Mouse (Mus musculus): ENCODE data around the gene Tns1. TPM values are rescaled to one million over a fixed set of nuclear protein-coding genes. Genes with fewer than 3 reads are reported as not detected.

The Tns1 gene
- polyA plus RNA-seq, 1 experiment, result 26.4 TPM

GRCm38 (mm10) chr1:73958210-73958983, 165.9 kb downstream of the Tns1 start:
- TF ChIP-seq POLR2A (IDR thresholded peaks at IDR 0.05; ENCODE audit: borderline replicate concordance, control insufficient read depth, low read depth, low read length) (no peak), CTCF (IDR thresholded peaks at IDR 0.05; ENCODE audit: control insufficient read depth, insufficient read depth, low read length) (no peak)
- Histone ChIP-seq H3K4me1 (ENCODE audit: control insufficient read depth, insufficient read depth, low read length) (no peaks in the 10 kb centered on the region), H3K27ac (ENCODE audit: control insufficient read depth, insufficient read depth, low read depth, low read length, poor library complexity) (no peak overlapping the region), H3K4me3 (replicated peaks; ENCODE audit: control insufficient read depth, low read depth, low read length) (no peak overlapping the region)
- WGBS, result 81% methylated on average over 9 of the region's 9 CpGs

- no peaks in the 10 kb centered on the region for H3K4me1 ChIP-seq (ENCODE audit: control insufficient read depth, insufficient read depth, low read length)
- no peak overlapping the region for H3K27ac ChIP-seq (ENCODE audit: control insufficient read depth, insufficient read depth, low read depth, low read length, poor library complexity)
- H3K4me3 ChIP-seq (replicated peaks; ENCODE audit: control insufficient read depth, low read depth, low read length), result no peak overlapping the region
- TF ChIP-seq POLR2A (IDR thresholded peaks at IDR 0.05; ENCODE audit: borderline replicate concordance, control insufficient read depth, low read depth, low read length) (no peak), CTCF (IDR thresholded peaks at IDR 0.05; ENCODE audit: control insufficient read depth, insufficient read depth, low read length) (no peak)
- 83% methylated on average over 4 of the region's 4 CpGs for WGBS
Measured at GRCm38 (mm10) chr1:73957428-73957827, 166.8 kb downstream of the Tns1 start.

GRCm38 (mm10) chr1:73956320-73956719, 167.9 kb downstream of the Tns1 start:
- H3K4me1 ChIP-seq (ENCODE audit: control insufficient read depth, insufficient read depth, low read length), result no peaks in the 10 kb centered on the region
- H3K4me3 ChIP-seq (replicated peaks; ENCODE audit: control insufficient read depth, low read depth, low read length), result no peak overlapping the region
- WGBS, result 47% methylated on average over 1 of the region's 1 CpGs
- no peak overlapping the region for H3K27ac ChIP-seq (ENCODE audit: control insufficient read depth, insufficient read depth, low read depth, low read length, poor library complexity)
- TF ChIP-seq CTCF (IDR thresholded peaks at IDR 0.05; ENCODE audit: control insufficient read depth, insufficient read depth, low read length), result no peak
- no peak for TF ChIP-seq POLR2A (IDR thresholded peaks at IDR 0.05; ENCODE audit: borderline replicate concordance, control insufficient read depth, low read depth, low read length)

DNA sequence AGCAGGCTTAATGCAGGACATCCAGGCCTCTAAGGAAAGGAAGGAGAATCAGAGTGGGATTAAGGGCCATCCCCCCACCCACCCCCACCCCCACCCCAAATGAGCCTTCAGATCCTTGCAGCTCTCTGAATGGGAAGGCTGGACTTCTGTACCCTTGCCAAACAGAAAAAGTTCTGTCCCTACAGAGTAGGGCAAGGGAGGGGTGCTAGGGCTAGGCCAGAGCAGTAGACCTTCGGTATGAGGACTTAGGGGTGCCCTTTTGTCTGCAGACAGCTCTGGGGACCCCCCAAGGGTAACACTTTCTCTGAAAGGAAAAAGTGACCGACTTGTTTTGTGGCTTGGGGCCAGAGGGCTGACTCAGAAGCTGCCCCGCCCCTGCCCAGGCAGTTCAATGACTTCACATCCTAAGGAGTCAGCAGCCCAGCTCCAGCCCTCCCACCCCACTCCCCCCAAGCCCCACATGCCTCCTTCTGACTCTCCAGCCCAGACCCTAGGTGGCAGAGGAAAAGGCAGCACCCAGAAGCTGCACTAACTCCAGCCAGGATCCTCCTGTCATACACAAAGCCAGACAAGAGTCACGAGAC, 168.9 kb downstream of the Tns1 start:
- no peak for TF ChIP-seq POLR2A (IDR thresholded peaks at IDR 0.05; ENCODE audit: borderline replicate concordance, control insufficient read depth, low read depth, low read length)
- no peak for TF ChIP-seq CTCF (IDR thresholded peaks at IDR 0.05; ENCODE audit: control insufficient read depth, insufficient read depth, low read length)
- Histone ChIP-seq H3K27ac (ENCODE audit: control insufficient read depth, insufficient read depth, low read depth, low read length, poor library complexity) (no peak overlapping the region), H3K4me3 (replicated peaks; ENCODE audit: control insufficient read depth, low read depth, low read length) (no peak overlapping the region), H3K4me1 (ENCODE audit: control insufficient read depth, insufficient read depth, low read length) (no peaks in the 10 kb centered on the region)
- WGBS, result 48% methylated on average over 4 of the region's 4 CpGs

- Histone ChIP-seq H3K4me1 (ENCODE audit: control insufficient read depth, insufficient read depth, low read length) (no peaks in the 10 kb centered on the region), H3K4me3 (replicated peaks; ENCODE audit: control insufficient read depth, low read depth, low read length) (no peak overlapping the region), H3K27ac (ENCODE audit: control insufficient read depth, insufficient read depth, low read depth, low read length, poor library complexity) (no peak overlapping the region)
- WGBS, result 81% methylated on average over 4 of the region's 4 CpGs
- TF ChIP-seq POLR2A (IDR thresholded peaks at IDR 0.05; ENCODE audit: borderline replicate concordance, control insufficient read depth, low read depth, low read length), result no peak
- no peak for TF ChIP-seq CTCF (IDR thresholded peaks at IDR 0.05; ENCODE audit: control insufficient read depth, insufficient read depth, low read length)
Measured at GRCm38 (mm10) chr1:73954614-73955013, 169.6 kb downstream of the Tns1 start.

- Histone ChIP-seq H3K4me3 (replicated peaks; ENCODE audit: control insufficient read depth, low read depth, low read length) (no peak overlapping the region), H3K27ac (ENCODE audit: control insufficient read depth, insufficient read depth, low read depth, low read length, poor library complexity) (no peak overlapping the region), H3K4me1 (ENCODE audit: control insufficient read depth, insufficient read depth, low read length) (no peaks in the 10 kb centered on the region)
- 93% methylated on average over 6 of the region's 6 CpGs for WGBS
- no peak for TF ChIP-seq POLR2A (IDR thresholded peaks at IDR 0.05; ENCODE audit: borderline replicate concordance, control insufficient read depth, low read depth, low read length)
- TF ChIP-seq CTCF (IDR thresholded peaks at IDR 0.05; ENCODE audit: control insufficient read depth, insufficient read depth, low read length), result no peak
Measured at GRCm38 (mm10) chr1:73954015-73954408, 170.2 kb downstream of the Tns1 start.

DNA sequence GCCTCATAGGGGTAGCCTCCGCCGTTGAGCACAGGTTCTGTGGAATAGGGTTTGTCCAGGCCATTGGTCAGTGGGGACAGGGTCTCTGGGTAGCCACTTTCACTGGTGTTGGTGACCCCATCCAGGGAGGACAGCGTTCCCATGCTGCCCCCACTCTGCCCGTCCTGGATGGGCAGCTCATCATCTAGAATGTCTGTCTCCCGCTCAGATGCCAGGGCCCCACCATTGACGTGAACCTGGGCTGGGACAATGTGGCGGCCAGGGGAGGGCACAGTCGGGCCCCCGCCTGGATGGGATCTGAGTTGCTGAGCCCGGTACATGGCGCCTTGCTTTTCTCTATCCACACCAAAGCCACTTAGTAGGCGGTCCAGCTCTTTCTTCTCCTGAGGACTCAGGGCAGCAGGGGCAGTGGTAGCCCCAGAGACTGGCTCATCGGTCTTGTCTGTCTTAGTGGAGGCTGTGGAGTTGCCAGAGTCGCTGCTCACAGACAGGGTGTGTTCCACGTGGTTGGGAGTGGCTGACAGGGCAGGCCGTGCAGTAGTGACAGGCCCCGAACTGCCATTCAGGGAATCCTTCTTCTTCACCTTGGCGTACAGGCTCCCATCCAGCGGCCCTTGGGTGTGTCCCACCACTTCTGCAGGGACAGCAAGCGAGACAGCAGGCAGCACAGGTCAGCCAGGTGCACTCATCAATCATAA, 170.8 kb downstream of the Tns1 start:
- Histone ChIP-seq H3K4me3 (replicated peaks; ENCODE audit: control insufficient read depth, low read depth, low read length) (no peak overlapping the region), H3K4me1 (ENCODE audit: control insufficient read depth, insufficient read depth, low read length) (no peaks in the 10 kb centered on the region), H3K27ac (ENCODE audit: control insufficient read depth, insufficient read depth, low read depth, low read length, poor library complexity) (no peak overlapping the region)
- 89% methylated on average over 20 of the region's 20 CpGs for WGBS
- no peak for TF ChIP-seq POLR2A (IDR thresholded peaks at IDR 0.05; ENCODE audit: borderline replicate concordance, control insufficient read depth, low read depth, low read length)
- TF ChIP-seq CTCF (IDR thresholded peaks at IDR 0.05; ENCODE audit: control insufficient read depth, insufficient read depth, low read length), result no peak

GRCm38 (mm10) chr1:73952598-73952997, 171.7 kb downstream of the Tns1 start:
- TF ChIP-seq CTCF (IDR thresholded peaks at IDR 0.05; ENCODE audit: control insufficient read depth, insufficient read depth, low read length) (no peak), POLR2A (IDR thresholded peaks at IDR 0.05; ENCODE audit: borderline replicate concordance, control insufficient read depth, low read depth, low read length) (no peak)
- H3K27ac ChIP-seq (ENCODE audit: control insufficient read depth, insufficient read depth, low read depth, low read length, poor library complexity), result no peak overlapping the region
- no peak overlapping the region for H3K4me3 ChIP-seq (replicated peaks; ENCODE audit: control insufficient read depth, low read depth, low read length)
- H3K4me1 ChIP-seq (ENCODE audit: control insufficient read depth, insufficient read depth, low read length), result no peaks in the 10 kb centered on the region
- WGBS, result 95% methylated on average over 10 of the region's 10 CpGs

Measured in bone marrow, adult 2 months (tissue).